ENCODE assay signal across 19 mouse cellular contexts in genomic region chr4:141411430-141411992, GRCm38 (mm10). TPM values are rescaled to one million over a fixed set of nuclear protein-coding genes. Genes with fewer than 3 reads are reported as not detected.
A peak's percentile ranks its signal among the peaks of the same experiment; 100 is the strongest.
DNase-seq lines count a peak whose midpoint lies in the region; ATAC-seq and TF ChIP-seq lines count a peak whose summit lies in the region.
"Had no signal": no experiment of that assay in that cellular context is flagged by ENCODE, and none has a peak within 500 bp of the region (broad histone marks: within the 10 kb centered on the region; RNA-seq: fewer than 3 reads in every experiment).

No protein-coding gene starts in this region.

- peak; percentile 42; the same call in 1 of the 2 replicates for TF ChIP-seq CTCF in spleen, adult 2 months (IDR thresholded peaks at IDR 0.05; ENCODE audit: extremely low read depth, insufficient read depth, insufficient read length, insufficient replicate concordance)

- WGBS in spleen, adult 2 months = 39% methylated on average over 22 of the region's 22 CpGs

- intact Hi-C loops in left cerebral cortex, postnatal 14 days (cut with DNase I) = no loop called here

- H3K4me1 ChIP-seq in spleen, adult 2 months (ENCODE audit: control insufficient read depth, insufficient read depth, insufficient read length) = no peaks in the 10 kb centered on the region
- H3K4me1 ChIP-seq: neural tube, embryonic 12.5 days had no signal

- H3K27me3 ChIP-seq in spleen, adult 2 months (ENCODE audit: control insufficient read depth, insufficient read depth, low read length) = no peaks in the 10 kb centered on the region
- H3K27me3 ChIP-seq: Patski had no signal

- no peaks in the 10 kb centered on the region for H3K36me3 ChIP-seq in spleen, adult 2 months (ENCODE audit: control insufficient read depth, insufficient read depth, low read length)
- H3K36me3 ChIP-seq: neural tube, embryonic 12.5 days had no signal

- ATAC-seq in cerebellum, adult (ENCODE audit: insufficient number of reproducible peaks, low FRiP score, low TSS enrichment) = no peak
- peak; percentile 21; the same call in 1 of the 2 replicates for ATAC-seq in megakaryocyte, adult 5-6 weeks (ENCODE audit: poor library complexity, severe bottlenecking)
- ATAC-seq: Patski had no signal

- no peak for TF ChIP-seq POLR2A in spleen, adult 2 months (IDR thresholded peaks at IDR 0.05; ENCODE audit: low read depth, low read length)

- H3K4me3 ChIP-seq in spleen, adult 2 months (ENCODE audit: extremely low read depth, insufficient read depth, insufficient read length) = no peak overlapping the region
- H3K4me3 ChIP-seq: neural tube, embryonic 12.5 days had no signal

- peak; percentile 48 to 53 for DNase-seq in cerebellum, postnatal 10 days
- peak; percentile 49 to 60 for DNase-seq in kidney, postnatal 4 days
- DNase-seq in kidney, adult 8-10 months = no peak
- DNase-seq in spleen, adult 2 months (ENCODE audit: low read depth in 1 of 2, low spot score in 2 of 2) = no peak
- DNase-seq in spleen, postnatal 4 days (ENCODE audit: low spot score in 2 of 2) = no peak
- no peak for DNase-seq in left cerebral cortex, postnatal 14 days (ENCODE audit: low spot score in 2 of 2)
- DNase-seq: adrenal gland, postnatal 25 days; cerebellum, adult 8-10 months; right cerebral cortex, postnatal 25 days had no signal

- H3K27ac ChIP-seq in spleen, adult 2 months (ENCODE audit: insufficient read depth, low read length) = no peak overlapping the region
- H3K27ac ChIP-seq: neural tube, embryonic 12.5 days had no signal

RNA-seq across cellular contexts. Expression of gene Clcnkb, which starts 4.3 kb away (rescaled TPM):
- polyA plus RNA-seq in spleen, adult 2 months (2012; rRNA removed) = 0.07 TPM in 1 of 2 replicates, not detected in the other
- not detected in 2 replicates for total RNA-seq in megakaryocyte, adult 5-6 weeks (2015)
- total RNA-seq in megakaryocyte, adult 5-6 weeks (2017) = not detected in 2 replicates
- total RNA-seq in left cerebral cortex, postnatal 14 days (2021) = not detected
- total RNA-seq: adrenal gland, postnatal 25 days had no signal
- polyA plus RNA-seq: embryonic facial prominence, embryonic 11.5 days; forebrain, embryonic 11.5 days; large intestine, adult 2 months; limb, embryonic 11.5 days; neural tube, embryonic 12.5 days had no signal

RNA-seq across cellular contexts. Expression of gene Hspb7, which starts 9.1 kb away (rescaled TPM):
- polyA plus RNA-seq in spleen, adult 2 months (2012; rRNA removed) = 2.4 and 2.5 TPM in 2 replicates
- total RNA-seq in megakaryocyte, adult 5-6 weeks (2015) = not detected in 2 replicates
- total RNA-seq in megakaryocyte, adult 5-6 weeks (2017) = not detected in 2 replicates
- total RNA-seq in left cerebral cortex, postnatal 14 days (2021) = under 1 TPM; 0.47 to 0.90 TPM
- polyA plus RNA-seq: forebrain, embryonic 11.5 days; neural tube, embryonic 12.5 days had no signal

RNA-seq across cellular contexts. Expression of gene Clcnka, which starts 13.0 kb away (rescaled TPM):
- 0.32 TPM in 1 of 2 replicates, not detected in the other for polyA plus RNA-seq in spleen, adult 2 months (2012; rRNA removed)
- total RNA-seq in megakaryocyte, adult 5-6 weeks (2015) = not detected in 2 replicates
- not detected in 2 replicates for total RNA-seq in megakaryocyte, adult 5-6 weeks (2017)
- total RNA-seq in left cerebral cortex, postnatal 14 days (2021) = not detected
- total RNA-seq: adrenal gland, postnatal 25 days; gastrocnemius, adult 8-10 months; heart, postnatal 25 days had no signal
- polyA plus RNA-seq: large intestine, adult 2 months; neural tube, embryonic 12.5 days had no signal

RNA-seq across cellular contexts. Expression of gene Srarp, which starts 24.4 kb away (rescaled TPM):
- polyA plus RNA-seq in spleen, adult 2 months (2012; rRNA removed) = not detected in 2 replicates
- total RNA-seq in megakaryocyte, adult 5-6 weeks (2015) = not detected in 2 replicates
- not detected in 2 replicates for total RNA-seq in megakaryocyte, adult 5-6 weeks (2017)
- 1 to 10 TPM; 5.1 TPM for total RNA-seq in left cerebral cortex, postnatal 14 days (2021)
- total RNA-seq: adrenal gland, postnatal 25 days had no signal
- polyA plus RNA-seq: embryonic facial prominence, embryonic 11.5 days; forebrain, embryonic 11.5 days; limb, embryonic 11.5 days; neural tube, embryonic 12.5 days had no signal

RNA-seq across cellular contexts. Expression of gene Zbtb17, which starts 32.9 kb away (rescaled TPM):
- polyA plus RNA-seq in spleen, adult 2 months (2012; rRNA removed) = 35.0 and 45.2 TPM in 2 replicates
- 12.7 TPM in 2 replicates for total RNA-seq in megakaryocyte, adult 5-6 weeks (2015)
- 12.5 and 19.4 TPM in 2 replicates for total RNA-seq in megakaryocyte, adult 5-6 weeks (2017)
- total RNA-seq in left cerebral cortex, postnatal 14 days (2021) = 10 to 100 TPM; 31.1 to 32.6 TPM

Comparison
In these comparisons a context has a peak if more than half of its experiments do, and no peak if none do; other contexts are left out.
1. DNase-seq: peak in cerebellum, postnatal 10 days (2 of 2) and kidney, postnatal 4 days (2 of 2); none in kidney, adult 8-10 months (0 of 2), spleen, adult 2 months (0 of 2), spleen, postnatal 4 days (0 of 2) and left cerebral cortex, postnatal 14 days (0 of 2).